Mouse (Mus musculus) layer of hippocampus, adult 9-11 months (tissue): ENCODE data around the gene Gdpd5.
"Not testable (repeated sequence)": the region's sequence is repeated elsewhere in the genome, so short reads cannot be mapped to it uniquely, and the experiment has no call there.

Experiments
- DNase-seq: peaks from one replicate; pipeline ENCODE4 v3.0.0; 2022

Gdpd5 gene

DNA sequence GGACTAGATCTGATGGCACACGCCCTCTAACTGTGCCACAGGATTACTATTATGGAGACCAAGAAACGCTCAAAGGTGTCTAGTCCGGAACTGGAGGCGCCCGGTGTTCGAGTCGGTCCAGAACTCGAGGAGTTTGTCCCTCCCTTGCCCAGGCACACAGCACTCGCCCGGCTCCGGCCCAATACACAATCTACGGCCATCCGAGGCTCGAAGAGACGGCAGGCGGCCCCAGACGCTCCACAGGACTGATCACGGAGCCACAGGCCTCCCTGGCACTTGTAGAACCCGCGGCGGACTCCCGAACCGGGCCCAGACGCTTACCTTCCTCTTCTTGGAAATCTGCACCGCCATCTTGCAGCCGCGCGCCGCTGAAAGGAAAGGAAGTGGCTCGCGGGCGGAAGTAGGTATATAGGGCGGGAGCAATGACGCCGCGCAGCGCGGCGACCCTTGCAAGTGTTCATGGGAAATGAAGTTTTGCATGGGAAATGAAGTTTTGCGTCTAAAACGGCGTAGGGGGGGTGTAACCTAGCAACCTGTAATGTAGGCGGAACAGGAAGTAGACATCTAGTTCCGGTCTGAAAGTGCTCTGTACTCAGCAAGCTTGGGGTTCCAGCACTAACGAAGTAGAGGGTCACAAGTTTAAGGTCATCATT is 102.2 kb downstream of the Gdpd5 start, which contains the start of gene Rps3:
TSS of gene Rps3 (minus strand) at position 468 of the 653 bp plus-strand sequence.
- DNase-seq = peak; percentile 98

GRCm38 (mm10) chr7:99483924-99484319 is 102.7 kb downstream of the Gdpd5 start:
- no peak for DNase-seq

- DNase-seq = no peak
These were observed 103.5 kb downstream of the Gdpd5 start for GRCm38 (mm10) chr7:99484679-99485078.

- DNase-seq = no peak
These were observed 108.5 kb downstream of the Gdpd5 start for GRCm38 (mm10) chr7:99489708-99490107.

DNA sequence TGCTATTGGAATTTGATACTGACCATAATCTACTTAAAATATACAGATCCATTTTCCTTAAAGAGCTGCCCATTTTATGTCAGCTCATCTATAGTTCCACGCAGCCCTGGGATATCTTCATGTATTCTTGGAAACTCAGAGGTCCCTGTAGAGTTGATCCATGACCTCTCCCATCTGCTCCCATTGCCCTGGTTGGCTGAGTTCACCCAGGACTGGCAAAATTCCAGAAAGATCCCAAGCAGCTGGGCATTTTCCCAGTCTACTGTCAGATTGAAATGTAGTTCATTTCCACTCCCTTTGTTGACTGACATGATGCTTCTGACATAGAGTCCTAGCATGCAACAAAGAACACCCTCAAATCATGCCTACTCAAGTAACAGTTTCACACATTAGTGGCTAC is 117.9 kb downstream of the Gdpd5 start:
- DNase-seq = no peak

DNA sequence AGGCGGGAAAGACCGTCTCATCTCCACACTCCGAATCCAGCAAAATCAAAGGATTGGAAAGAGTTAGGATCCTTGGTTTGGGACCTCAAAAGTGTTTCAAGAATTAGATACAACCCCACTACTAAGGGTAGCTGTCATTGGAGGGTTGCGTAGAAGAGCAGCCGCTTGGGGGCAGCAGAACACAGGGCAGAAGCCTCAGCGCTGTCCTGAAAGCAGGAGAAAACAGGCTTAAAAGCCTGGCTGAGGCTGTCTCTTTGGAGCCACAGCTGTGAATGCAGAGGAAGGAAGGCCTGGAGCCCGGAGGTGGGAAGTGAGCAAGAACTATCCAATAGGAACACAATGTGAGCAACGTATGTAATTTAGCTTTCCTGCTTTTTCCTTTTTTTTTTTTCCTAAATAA is 119.0 kb downstream of the Gdpd5 start:
- peak; percentile 76 for DNase-seq

- DNase-seq = no peak
These were observed 119.4 kb downstream of the Gdpd5 start for GRCm38 (mm10) chr7:99500655-99501054.

GRCm38 (mm10) chr7:99501148-99501547 is 119.9 kb downstream of the Gdpd5 start:
- DNase-seq = no peak

DNA sequence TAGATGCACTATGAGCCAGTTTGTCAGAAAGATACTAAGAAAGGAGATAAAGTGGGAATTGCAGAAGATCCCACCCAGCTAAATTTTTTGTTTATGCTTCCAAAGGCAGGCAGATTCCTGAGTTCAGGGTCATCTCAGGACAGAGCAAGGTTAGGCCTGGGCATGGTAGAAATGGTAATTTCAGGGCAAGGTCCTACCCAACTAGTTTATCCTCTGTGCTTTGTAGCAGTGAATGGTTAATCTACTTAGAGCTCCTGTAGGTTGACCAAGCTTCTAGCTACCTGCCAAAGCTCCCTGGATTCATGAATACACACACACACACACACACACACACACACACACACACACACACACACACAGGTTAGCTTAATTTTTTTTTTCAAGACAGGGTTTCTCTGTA is 123.3 kb downstream of the Gdpd5 start:
- DNase-seq = no peak

DNA sequence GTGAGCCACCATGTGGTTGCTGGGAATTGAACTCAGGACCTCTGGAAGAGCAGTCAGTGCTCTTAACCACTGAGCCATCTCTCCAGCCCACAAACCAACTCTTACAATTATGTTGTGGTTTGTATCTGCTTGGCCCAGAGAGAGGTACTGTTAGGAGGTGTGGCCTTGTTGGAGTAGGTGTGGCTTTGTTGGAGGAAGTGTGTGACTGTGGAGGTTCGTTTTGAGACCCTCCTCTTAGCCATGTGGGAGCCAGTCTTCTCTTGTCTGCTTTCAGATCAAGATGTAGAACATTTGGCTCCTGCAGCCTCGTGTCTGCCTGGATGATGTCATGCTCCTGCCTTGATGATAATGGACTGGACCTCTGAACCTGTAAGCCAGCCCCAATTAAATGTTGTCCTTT is 127.0 kb downstream of the Gdpd5 start:
- not testable (repeated sequence) for DNase-seq

GRCm38 (mm10) chr7:99510087-99510501 is 128.9 kb downstream of the Gdpd5 start:
- DNase-seq = peak; percentile 84
